Mouse (Mus musculus): ENCODE data around the gene Fbxw10.

Fbxw10 gene

DNA sequence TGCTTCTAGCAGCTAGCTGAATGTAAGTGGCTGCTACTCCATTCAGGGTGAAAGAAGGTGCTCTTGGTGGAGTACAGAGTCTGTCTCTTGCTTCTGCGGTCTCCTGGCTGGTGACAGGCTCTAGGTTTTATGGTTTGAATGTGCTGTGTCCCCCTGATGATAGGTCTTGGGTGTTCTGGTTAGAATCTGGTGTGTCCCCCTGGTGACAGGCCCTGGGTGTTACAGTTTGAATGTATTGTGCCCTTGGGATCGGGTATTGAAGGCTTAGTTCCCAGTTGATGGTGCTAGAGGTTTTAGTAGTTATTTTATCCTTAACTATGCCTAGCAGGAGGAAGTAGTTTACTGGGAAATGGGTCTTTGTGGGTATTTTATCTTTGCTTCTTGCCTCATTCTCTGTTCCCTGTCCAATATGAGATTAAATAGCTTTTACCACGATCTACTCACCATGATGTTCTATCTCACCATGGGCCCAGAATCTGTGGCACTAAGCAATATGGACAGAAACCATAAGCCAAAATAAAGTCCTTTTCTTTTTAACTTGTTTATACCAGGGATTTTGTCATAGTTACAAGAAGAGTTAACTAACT is 62.9 kb downstream of the Fbxw10 start:
- DNase-seq (ENCODE audit: low spot score in 2 of 2): no peak

DNA sequence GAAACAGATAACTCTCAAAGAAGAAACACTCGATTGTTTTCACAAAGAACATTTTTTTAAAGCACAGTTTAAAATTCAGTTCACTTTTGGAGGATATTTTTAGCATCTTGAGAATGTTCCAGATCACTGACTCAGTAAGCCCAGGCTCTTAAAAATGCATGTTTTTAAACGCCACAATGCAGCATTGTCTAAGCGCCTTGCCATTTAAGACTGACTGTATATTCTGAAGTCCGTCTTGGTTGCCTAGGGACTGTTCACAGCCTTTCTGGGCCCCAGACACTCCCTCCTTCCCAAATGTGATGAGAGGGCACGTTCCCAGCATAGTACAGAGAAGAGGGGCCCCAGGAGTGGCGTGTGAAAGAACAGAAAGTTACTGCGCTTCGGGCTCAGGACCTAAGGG is 64.5 kb downstream of the Fbxw10 start:
- peak in 1 of 2 experiments; percentile 40 for DNase-seq (ENCODE audit: low spot score in 2 of 2)

DNA sequence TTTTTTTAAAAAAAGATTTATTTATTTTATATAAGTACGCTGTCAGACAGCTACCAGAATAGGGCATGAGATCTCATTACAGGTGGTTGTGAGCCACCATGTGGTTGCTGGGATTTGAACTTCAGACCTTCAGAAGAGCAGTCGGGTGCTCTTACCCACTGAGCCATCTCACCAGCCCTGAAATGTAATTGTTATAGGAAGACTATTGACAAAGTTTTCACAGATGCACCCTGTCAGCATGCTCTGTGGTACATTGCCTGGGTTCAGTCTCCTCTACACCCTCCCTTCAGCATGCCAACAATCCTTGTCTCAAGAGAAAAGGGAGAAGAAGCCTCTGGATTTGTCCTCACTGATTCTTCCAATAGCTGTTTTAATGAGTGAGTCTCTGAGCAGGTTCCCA is 66.3 kb downstream of the Fbxw10 start:
- DNase-seq (ENCODE audit: low spot score in 2 of 2): no peak

DNA sequence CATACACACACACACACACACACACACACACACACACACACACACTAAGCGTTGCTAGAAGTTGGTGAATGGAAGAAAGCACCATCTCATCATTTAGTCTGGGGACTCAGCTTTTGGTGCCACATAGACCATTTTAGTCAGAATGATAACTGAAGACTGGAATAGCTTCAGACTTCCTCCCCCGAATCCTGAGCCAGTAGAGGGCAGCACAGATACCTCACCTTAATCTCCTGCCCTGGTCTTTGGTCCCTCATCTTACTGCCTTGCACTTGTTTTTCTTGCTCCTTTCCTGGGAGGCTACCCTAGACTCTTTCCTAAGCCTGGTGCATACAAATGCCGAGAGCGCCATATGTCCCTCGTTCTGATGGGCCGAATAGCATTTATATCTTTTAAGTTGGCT is 67.7 kb downstream of the Fbxw10 start:
- DNase-seq (ENCODE audit: low spot score in 2 of 2): no peak

DNA sequence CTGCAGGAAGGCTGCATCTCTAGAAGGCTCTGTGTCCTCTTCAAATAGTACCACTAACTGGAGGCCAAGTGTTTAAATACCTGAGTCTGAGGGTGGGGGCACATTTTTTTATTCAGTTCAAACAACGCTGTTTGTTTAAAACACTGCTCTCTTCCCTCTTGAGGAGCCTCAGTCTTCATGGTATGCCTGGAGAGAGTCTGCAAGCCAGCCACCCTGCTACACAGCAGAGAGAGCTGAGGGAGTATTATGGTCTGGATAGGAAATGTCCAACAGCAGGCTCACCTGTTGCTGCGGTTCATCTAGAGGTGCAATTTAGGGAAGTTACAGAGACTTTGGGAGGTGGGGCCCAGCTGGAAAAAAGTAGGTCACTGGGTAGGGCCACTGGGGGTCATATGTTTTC is 68.6 kb downstream of the Fbxw10 start:
- DNase-seq (ENCODE audit: low spot score in 2 of 2): no peak

DNA sequence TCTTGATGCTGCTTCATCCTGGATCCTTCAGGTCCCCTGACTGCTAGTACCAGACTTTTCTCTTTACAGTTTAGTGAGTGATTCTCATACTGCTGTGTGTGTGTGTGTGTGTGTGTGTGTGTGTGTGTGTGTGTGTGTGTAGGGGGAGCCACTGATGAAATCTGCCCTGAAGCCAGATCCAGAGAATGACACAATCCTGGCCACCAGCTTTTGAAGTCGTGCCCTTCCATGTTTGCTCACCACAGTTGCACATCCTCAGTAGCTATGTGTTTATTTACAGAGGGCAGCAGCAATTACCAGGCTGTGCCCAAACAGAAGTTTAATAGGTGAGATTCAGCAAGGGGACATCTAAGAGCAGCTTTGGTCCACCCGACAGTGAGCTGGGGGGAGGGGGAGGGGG is 69.9 kb downstream of the Fbxw10 start:
- no peak for DNase-seq (ENCODE audit: low spot score in 2 of 2)

DNA sequence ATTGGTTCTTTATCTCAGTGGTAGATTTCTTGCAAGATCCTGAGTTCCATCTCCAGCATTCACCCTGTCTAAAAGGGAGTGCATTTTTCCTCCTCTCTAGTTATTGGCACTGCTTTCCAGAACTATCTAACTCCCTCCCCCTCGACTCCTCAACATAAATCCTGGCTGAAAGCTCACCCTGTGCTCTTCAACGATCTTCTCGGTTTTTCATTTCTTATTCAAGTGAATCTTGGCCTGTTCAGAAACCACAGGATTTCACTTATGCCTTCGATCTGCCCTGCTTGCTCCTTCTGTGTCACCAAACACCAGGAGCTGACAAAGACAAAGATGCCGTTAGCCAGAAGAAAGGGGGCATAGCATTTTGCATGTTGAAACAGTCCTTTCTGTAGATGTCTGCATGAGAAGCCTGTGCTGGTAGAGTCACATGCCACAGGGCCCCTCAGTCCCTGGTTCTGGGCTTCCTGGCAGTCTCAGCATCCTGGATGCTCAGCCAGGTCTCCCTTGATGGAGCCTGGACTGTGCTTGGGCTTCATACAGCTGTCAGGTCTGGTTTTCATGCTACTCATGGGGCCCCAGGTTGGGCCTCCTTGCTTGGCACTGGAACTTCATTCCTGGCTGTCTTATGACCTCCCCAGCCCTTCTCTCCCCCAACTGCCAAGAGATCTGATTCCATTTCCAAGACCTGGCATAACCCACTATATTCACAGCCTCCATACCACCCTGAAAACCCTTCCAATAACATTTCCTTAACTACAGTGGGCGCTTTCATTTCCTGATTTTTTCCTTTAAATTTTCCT is 73.3 kb downstream of the Fbxw10 start:
- no peak for DNase-seq (ENCODE audit: low spot score in 2 of 2)

DNA sequence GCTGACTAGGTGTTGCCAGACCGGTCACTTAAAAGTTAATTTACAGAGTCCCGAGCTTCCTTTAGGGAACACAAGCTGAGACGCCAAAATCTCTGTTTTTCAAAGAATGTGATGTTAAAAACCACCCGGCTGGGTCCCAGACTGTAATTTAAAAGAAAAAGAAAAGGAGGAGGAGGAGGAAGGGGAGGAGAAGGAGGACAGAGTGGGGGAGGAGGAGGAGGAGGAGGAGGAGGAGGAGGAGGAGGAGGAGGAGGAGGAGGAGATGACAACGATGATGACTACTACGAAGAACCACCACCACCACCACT is 73.8 kb downstream of the Fbxw10 start:
- no peak for DNase-seq (ENCODE audit: low spot score in 2 of 2)

DNA sequence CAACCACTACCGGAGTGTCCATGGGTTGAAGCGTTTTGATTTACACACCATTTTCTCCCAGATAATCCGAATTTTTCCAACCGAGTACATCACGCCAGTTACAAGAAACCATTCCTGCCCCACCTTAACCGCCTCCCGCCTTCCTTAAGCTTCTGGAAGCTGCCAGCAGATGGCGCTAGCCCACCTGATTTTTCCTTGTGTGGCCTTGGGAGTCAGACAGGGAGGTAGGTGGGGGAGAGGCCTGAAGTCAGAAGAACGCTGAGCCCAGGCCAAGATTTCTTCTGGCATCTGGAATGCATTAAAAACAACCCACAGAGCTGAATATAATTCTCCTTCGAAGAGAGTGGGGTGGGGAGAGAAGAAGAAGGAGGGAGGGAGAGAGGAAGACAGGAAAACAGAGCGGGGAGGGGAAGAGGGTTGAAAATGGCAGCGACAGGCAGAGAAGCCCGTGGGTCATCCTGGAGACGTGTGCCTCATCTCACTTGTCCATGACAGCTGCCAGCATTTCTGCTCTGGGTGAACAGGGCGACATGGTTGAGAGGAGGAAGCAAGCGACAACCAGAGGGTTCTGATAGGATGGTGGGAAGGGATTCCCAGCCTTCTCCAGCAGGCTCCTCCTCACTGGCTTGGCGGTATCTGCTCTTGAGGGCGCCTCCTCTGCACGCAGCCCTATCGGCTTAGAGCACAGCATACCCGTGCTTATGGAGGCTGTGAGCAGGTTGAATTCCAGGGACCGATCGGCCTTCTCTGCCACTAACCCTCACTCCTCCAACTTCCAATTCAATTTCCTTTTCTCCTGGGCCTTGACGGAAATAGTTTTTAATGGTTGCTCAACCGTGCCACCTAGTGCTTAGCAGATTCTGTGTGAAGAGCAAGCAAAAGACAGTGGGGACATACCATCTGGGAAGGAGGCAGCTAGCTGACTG is 74.4 kb downstream of the Fbxw10 start:
- peak; percentile 78 to 96 for DNase-seq (ENCODE audit: low spot score in 2 of 2)

DNA sequence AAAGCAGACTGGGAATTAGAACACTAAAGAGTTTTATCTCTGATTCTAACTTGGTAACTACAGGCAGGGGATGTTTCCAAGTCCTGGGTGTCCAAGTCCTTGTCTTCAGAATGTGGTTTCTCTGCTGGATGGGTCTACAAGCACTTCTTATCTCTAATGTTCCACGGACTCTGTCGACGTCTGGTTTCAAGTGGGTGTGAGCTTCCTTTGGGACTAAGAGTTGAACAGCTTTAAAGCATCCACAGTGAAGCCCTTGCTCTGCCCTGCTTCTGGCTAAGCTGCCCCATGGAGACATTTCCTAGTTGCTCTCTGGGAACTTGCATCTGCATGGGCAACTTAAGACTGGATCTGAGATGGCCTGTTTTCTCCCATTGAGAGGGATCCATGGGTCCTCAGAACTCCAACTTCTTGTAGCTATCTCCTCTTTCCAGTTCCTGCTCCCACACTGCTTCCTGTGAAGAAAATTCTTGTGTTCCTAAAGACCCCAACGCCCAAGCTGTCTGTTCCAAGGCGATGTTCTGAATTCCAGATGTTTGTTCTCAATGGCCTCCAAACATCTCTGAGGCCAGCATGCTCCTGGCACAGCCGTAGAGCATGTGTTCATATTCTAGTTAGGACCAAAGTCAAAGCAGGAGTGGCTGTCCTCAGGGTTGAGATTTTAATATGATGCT is 77.4 kb downstream of the Fbxw10 start:
- no peak for DNase-seq (ENCODE audit: low spot score in 2 of 2)
